Mouse (Mus musculus) adrenal gland (tissue): Measurements from ENCODE around the gene Mindy1.

ENCODE experiments used
- intact Hi-C: fragments of 180-260 bp; cut with DNase I; formaldehyde crosslinking; loops from one replicate; pipeline ENCODE4 v1.15.1; 2025

Mindy1 gene

GRCm38 (mm10) chr3:95264724-95265123 is 16.4 kb upstream of the Mindy1 start:
- intact Hi-C loops, result loop anchor here (5.0 to 10.0 kb wide), 2 partner anchors 32 to 50 kb away; partner anchors contain the start of genes Gabpb2 and Mllt11

DNA sequence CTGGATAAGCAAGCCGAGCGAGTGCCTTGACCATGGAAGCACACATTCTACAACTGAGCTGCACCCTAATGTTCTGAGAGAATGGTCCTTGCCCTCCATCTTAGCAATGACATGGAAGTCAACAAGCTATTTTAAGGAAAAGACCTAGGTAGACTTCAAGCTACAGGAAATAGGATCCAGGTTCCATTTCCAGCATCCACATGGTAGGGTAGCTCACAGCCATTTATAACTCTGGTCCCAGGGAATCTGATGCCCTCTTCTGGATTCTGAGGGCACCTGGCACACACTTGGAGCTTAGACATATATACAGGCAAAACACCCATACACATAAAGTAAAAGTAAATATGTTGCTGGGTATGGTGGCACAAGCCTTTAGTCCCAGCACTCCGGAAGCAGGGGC is 15.1 kb upstream of the Mindy1 start:
- intact Hi-C loops, result loop anchor here (5.0 to 10.0 kb wide), 2 partner anchors 34 to 51 kb away; partner anchors contain the start of genes Gabpb2 and Mllt11

DNA sequence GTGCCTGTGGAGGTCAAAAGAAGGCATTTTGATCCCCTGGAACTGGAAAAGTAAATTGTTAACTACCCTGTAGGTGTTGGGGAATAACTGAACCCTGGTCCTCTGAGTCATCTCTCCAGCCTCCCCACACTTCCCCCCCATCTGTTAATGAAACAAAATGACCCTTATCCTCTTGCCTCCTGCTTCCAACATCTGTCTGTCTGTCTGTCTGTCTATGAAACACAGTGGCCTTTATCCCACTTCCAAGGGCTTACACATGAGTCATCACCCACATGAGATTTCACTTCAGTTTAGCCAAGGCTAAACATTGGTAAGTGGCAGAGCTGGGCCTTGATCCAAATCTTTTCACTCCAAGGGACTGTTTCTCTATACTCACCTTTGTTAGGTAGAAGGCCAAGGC is 13.3 kb upstream of the Mindy1 start:
- intact Hi-C loops, result loop anchor here (5.0 to 10.0 kb wide), 2 partner anchors 36 to 53 kb away; partner anchors contain the start of genes Gabpb2 and Mllt11

DNA sequence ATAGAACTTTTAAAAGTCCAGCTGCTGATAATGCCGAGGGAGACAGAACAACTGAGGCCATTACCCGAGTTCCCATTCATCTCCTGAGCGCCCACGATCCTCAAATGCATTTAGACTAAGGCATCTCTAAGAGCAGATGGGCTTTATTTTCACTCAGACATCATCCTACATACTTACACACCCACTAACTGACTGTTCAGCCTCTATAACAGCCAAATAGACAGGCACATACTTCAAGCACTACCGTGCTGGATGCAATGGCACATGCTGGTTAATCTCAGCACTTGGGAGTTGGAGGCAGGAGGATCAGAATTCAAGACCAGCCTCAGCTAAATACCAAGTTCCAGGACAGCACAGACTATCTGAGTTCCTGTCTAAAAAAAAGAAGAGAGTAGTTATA is 11.4 kb upstream of the Mindy1 start:
- intact Hi-C loops, result loop anchor here (5.0 to 10.0 kb wide), 2 partner anchors 37 to 55 kb away; partner anchors contain the start of genes Gabpb2 and Mllt11

DNA sequence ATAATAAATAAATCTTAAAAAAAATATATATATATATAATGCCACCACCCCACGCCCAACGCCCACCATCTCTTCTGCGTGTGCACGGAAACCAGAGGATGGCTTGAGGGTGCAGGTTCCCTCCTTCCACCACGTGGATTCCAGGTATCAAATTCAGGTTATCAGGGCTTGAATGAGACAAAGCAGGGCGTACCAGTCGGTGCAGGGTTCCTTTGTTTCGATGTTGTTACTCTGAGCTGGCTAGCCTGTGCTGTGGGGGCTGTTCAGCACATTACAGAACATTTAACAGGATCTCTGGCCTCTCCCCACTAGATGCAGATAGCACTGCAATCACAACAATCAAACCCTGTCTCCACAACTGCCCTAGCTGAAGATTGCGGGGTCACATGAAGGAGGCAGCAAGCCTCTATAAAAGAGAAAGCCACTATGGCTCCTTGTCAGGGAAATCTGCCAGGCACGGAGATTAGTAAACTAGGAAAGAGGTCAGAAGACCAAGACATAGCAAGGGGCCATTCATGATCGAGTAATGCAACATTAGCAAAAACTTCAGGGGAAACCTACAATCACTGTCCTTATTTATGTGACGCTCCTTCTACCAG is 10.3 kb upstream of the Mindy1 start:
- intact Hi-C loops, result no loop called here

- intact Hi-C loops, result no loop called here
These were observed 7.7 kb upstream of the Mindy1 start for GRCm38 (mm10) chr3:95273471-95273870.

DNA sequence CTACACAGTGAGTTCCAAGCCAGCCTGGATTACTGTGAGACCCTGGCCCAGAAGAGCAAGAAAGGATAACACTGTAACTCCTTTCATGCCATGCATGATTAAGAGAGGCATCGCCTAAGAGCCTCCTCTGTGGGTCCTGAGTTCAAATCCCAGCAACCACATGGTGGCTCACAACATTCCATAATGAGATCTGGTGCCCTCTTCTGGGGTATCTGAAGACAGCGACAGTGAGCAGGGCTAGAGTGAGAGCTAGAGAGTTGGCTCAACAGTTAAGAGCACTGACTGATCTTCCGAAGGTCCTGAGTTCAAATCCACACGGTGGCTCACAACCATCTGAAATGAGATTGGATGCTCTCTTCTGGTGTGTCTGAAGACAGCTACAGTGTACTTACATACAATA is 6.7 kb upstream of the Mindy1 start:
- intact Hi-C loops, result no loop called here

DNA sequence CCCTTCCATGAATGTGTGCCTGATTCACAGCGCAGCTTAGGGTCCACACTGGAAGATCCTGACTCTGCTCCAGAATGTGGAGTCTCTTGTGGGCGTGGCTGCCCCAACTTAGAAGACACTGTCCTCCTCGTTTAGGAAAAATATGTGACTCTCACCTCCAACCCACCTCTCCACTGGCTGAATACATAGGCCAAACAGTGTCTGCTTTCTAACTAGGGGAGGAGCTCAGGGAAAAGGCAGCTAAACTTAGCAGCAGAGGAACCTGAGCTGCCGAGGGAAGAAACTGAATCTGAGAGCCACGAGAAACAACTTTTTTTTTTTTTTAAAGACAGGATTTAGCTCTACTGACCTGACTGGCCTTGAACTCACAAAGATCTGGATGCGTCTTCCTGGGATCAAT is 6.0 kb upstream of the Mindy1 start:
- intact Hi-C loops, result no loop called here

DNA sequence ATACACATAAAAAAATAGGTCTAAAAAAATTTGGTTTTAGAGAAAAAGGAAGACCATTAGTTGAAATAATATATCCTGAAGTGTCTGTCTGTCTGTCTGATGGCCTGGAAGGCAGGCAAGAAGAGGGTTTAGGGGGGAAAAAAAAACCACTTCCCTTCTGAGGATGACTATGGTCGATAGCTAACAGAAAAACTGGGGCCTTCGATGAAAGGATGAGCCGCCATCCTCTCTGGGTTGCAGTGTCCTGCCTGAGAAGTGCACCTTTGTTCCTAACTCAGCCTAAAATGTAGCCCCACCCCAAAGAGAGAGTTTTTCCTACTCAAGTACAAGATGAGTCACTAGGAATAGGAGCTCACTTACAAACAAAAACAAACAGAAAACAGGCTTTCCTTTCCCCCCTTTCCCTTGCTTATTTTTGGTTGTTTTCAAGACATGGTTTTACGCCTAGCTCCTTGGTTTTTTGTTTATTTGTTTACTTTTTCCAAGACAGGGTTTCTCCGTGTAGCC is 4.7 kb upstream of the Mindy1 start:
- intact Hi-C loops, result no loop called here

DNA sequence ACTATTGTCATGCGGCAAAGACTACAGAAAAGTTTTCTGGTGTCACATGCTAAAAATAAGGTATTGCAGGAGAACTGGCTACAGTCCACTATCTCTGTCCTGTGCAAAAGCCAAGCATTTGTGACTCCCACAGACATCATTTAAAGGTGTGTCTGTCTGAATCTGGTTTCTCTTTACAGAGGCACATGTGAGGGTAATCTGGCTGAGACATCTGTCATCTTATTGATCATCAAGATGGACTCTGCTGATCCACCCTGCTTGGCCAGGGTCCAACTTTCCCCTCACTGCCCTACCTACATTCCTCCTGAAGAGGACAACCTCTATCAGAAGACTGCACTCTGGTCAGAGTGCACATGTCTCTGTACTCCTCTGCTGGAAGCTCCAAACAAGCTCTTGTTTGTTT is 4.0 kb upstream of the Mindy1 start:
- intact Hi-C loops, result no loop called here

DNA sequence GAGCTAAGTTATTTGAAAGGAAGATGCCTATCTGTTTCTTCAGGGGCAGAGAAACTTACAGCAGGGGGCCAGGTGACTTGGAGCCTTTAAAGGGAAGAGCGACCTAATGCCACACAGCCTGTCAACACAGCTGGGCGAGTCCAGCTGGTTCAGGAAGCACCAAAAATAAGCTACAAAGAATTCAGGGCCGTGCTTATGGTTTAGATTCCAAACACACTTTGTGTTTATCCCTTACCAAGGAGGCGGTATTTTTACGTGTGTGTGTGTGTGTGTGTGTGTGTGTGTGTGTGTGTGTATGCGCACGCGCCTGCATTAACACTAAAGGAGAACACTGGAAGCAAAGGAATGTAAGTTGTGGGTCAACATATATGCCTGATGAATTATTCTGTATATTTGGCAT is 398 bp upstream of the Mindy1 start:
- intact Hi-C loops, result no loop called here

GRCm38 (mm10) chr3:95282381-95282864 is 1.3 kb downstream of the Mindy1 start:
- intact Hi-C loops, result no loop called here

GRCm38 (mm10) chr3:95282865-95283588 is 1.9 kb downstream of the Mindy1 start:
- intact Hi-C loops, result no loop called here

DNA sequence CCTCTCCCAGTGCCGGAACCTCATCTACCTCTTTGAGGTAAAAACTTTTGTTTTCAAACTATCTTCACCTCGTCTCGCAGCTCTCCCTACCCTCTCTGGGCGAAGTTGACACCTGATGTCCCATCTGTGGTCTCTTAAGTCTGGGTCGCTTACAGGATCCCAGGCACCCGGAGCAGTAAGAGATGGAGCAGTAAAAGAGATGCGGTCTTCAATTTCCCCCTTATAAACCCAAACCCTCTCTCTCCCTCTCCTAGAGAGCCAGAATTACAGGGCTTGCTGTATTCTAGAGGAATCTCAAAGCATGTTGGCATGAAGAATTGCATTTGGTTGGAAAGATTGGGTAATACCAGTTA is 2.4 kb downstream of the Mindy1 start:
- intact Hi-C loops, result no loop called here

- intact Hi-C loops, result no loop called here
These were observed 2.9 kb downstream of the Mindy1 start for GRCm38 (mm10) chr3:95284062-95284461.

- intact Hi-C loops, result no loop called here
These were observed 3.5 kb downstream of the Mindy1 start for GRCm38 (mm10) chr3:95284501-95285281.

DNA sequence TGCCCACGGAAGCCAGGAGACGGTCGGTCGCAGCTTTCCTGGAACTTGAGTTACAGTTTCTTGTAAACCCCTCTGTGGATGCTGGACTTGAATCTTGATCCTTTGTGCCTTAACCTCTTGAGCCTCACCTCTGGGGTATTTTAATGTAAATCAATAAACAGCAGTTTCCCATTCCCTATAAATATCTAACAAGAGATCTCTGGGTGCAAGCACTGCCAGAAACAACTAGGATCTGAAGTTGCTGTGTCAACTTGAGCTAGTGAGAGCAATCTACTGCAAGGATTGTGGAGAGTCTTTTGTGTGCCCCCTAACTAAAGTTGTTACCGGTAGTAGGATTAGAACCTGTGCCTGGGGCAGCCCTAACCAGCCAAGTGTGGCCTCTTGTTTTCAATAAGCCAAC is 4.2 kb downstream of the Mindy1 start:
- intact Hi-C loops, result no loop called here

GRCm38 (mm10) chr3:95286011-95286410 is 4.9 kb downstream of the Mindy1 start:
- intact Hi-C loops, result no loop called here

DNA sequence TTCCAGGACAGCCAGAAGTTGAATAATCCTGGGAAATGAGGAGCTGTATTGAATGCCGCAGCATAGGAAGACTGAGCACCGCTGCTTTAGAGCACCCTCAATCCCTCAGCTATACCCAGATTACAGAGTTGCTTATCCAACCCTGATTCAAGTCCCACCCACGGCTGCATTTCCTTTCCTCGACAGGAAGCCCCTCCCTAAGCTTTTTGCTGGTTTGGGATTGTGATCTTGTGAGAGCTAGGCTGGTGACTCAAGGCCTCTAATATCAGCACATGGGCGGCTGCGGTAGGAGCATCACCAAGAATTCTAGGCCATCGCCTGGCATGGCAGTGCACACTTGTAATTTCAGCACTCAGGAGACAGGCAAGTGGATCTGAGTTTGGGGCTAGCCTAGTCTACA is 5.4 kb downstream of the Mindy1 start:
- intact Hi-C loops, result no loop called here

GRCm38 (mm10) chr3:95287541-95287940 is 6.4 kb downstream of the Mindy1 start:
- intact Hi-C loops, result no loop called here

GRCm38 (mm10) chr3:95289419-95289818 is 8.3 kb downstream of the Mindy1 start:
- intact Hi-C loops, result no loop called here

DNA sequence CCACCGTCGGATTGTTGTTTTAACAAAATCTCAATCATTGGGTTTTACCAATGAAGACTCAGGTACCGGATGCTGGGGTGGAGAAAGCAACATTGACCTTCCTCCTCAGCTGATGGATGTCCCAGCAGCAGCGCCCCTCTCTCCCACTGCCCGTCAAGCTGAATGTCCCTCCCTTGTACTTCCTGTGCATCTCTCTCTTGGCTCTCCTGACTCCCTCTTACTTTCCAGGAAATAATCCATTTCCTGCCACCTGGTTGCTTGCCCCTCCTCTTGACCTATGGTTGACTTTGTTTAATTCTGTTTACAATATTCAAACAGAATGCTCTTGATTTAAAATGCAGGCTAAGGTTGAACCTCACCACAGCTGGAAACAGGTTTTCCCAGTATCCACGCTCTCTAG is 9.0 kb downstream of the Mindy1 start:
- intact Hi-C loops, result no loop called here
